9 mouse cellular contexts compared by ENCODE assay signal in the genomic region with DNA sequence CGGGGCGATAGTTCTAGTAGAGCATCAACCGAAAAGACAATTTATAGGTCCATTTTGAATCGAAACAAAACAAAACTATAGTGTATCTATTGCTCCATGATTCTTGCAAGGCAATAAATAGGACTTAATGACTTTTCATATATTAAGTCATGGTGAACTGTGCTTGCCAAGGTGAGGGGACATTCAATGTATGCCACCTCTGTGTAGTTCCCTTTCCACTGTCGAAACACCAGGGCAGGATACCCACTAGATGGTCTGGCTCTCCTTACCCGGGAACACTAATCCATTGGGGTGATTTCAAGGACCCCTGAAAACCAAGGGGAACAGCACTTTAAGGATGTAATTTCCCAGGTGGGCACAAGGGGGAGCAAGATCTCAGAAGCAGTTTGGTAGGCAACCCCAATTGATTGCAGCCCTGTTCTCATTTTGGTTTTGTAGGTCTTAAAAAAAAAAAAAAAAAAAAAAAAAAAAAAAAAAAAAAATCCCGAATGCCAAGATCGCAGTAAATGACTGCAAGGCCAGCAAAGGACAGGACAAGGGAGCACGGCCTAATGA.
A peak's percentile ranks its signal among the peaks of the same experiment; 100 is the strongest.
DNase-seq lines count a peak whose midpoint lies in the region; ATAC-seq and TF ChIP-seq lines count a peak whose summit lies in the region.
"Had no signal": no experiment of that assay in that cellular context is flagged by ENCODE, and none has a peak within 500 bp of the region (broad histone marks: within the 10 kb centered on the region; RNA-seq: fewer than 3 reads in every experiment).

No protein-coding gene starts in this region.

- no peak overlapping the region for H3K4me2 ChIP-seq in intestine, embryonic 14.5 days (ENCODE audit: low read length)
- H3K4me2 ChIP-seq in intestine, embryonic 16.5 days (ENCODE audit: low read depth, low read length) = no peak overlapping the region
- H3K4me2 ChIP-seq in embryonic facial prominence, embryonic 14.5 days (ENCODE audit: low read depth, low read length) = no peak overlapping the region
- H3K4me2 ChIP-seq: heart, embryonic 15.5 days had no signal

- no peak overlapping the region for H3K4me3 ChIP-seq in intestine, embryonic 14.5 days (ENCODE audit: low read depth, low read length)
- no peak overlapping the region for H3K4me3 ChIP-seq in intestine, embryonic 16.5 days (ENCODE audit: low read length)
- no peak overlapping the region for H3K4me3 ChIP-seq in embryonic facial prominence, embryonic 14.5 days (ENCODE audit: low read depth, low read length)
- no peak overlapping the region for H3K4me3 ChIP-seq in layer of hippocampus, adult 2 months
- H3K4me3 ChIP-seq: heart, embryonic 15.5 days had no signal

- no peak overlapping the region for H3K9ac ChIP-seq in intestine, embryonic 14.5 days (ENCODE audit: low read length)
- no peak overlapping the region for H3K9ac ChIP-seq in intestine, embryonic 16.5 days (ENCODE audit: low read depth, low read length)
- no peak overlapping the region for H3K9ac ChIP-seq in embryonic facial prominence, embryonic 14.5 days (ENCODE audit: low read depth, low read length)
- H3K9ac ChIP-seq: heart, embryonic 15.5 days had no signal

- no peaks in the 10 kb centered on the region for H3K4me1 ChIP-seq in intestine, embryonic 14.5 days (replicated peaks; ENCODE audit: control insufficient read depth, insufficient read depth, low read length)
- H3K4me1 ChIP-seq in intestine, embryonic 16.5 days (ENCODE audit: control insufficient read depth, insufficient read depth, low read length) = no peaks in the 10 kb centered on the region
- H3K4me1 ChIP-seq in embryonic facial prominence, embryonic 14.5 days (ENCODE audit: control insufficient read depth, insufficient read depth, low read length) = no peaks in the 10 kb centered on the region
- H3K4me1 ChIP-seq: heart, embryonic 15.5 days had no signal

- TF ChIP-seq CTCF in layer of hippocampus, adult 2 months (conservative IDR thresholded peaks at IDR 0.05) = peak; percentile 83

- DNase-seq in intestine, embryonic 14.5 days (ENCODE audit: low spot score) = peak; percentile 66
- peak; percentile 45 for DNase-seq in ES-CJ7 (ENCODE audit: low read depth, low spot score)
- DNase-seq in adrenal gland, postnatal 25 days = peak; percentile 52
- DNase-seq in embryonic facial prominence, embryonic 14.5 days (ENCODE audit: low spot score) = peak; percentile 72
- peak; percentile 21 to 70 for DNase-seq in layer of hippocampus, adult 2 months (ENCODE audit: low spot score in 2 of 2)
- peak; percentile 61 for DNase-seq in mesoderm, embryonic 11.5 days (ENCODE audit: low read depth, low spot score)

- no peak for ATAC-seq in intestine, embryonic 14.5 days (replicated peaks; ENCODE audit: low FRiP score, low TSS enrichment, low read depth)
- no peak for ATAC-seq in intestine, embryonic 16.5 days
- ATAC-seq in embryonic facial prominence, embryonic 14.5 days (ENCODE audit: low read depth) = no peak
- ATAC-seq in CD4-positive, CD25-positive, alpha-beta regulatory T cell, adult 4 months = no peak

- 64% methylated on average over 9 of the region's 9 CpGs for WGBS in intestine, embryonic 14.5 days
- 61% methylated on average over 9 of the region's 9 CpGs for WGBS in intestine, embryonic 16.5 days
- 64% methylated on average over 9 of the region's 9 CpGs for WGBS in embryonic facial prominence, embryonic 14.5 days

- H3K27me3 ChIP-seq in intestine, embryonic 14.5 days (replicated peaks; ENCODE audit: control insufficient read depth, insufficient read depth, low read length) = no peaks in the 10 kb centered on the region
- no peaks in the 10 kb centered on the region for H3K27me3 ChIP-seq in intestine, embryonic 16.5 days (replicated peaks; ENCODE audit: control insufficient read depth, insufficient read depth, low read length)
- no peaks in the 10 kb centered on the region for H3K27me3 ChIP-seq in embryonic facial prominence, embryonic 14.5 days (replicated peaks; ENCODE audit: control insufficient read depth, insufficient read depth, low read length)
- H3K27me3 ChIP-seq: heart, embryonic 15.5 days had no signal

- no peaks in the 10 kb centered on the region for H3K9me3 ChIP-seq in intestine, embryonic 14.5 days (ENCODE audit: control insufficient read depth, low read length)
- no peaks in the 10 kb centered on the region for H3K9me3 ChIP-seq in intestine, embryonic 16.5 days (ENCODE audit: control insufficient read depth, low read length)
- H3K9me3 ChIP-seq in embryonic facial prominence, embryonic 14.5 days (ENCODE audit: control insufficient read depth, low read length) = no peaks in the 10 kb centered on the region
- H3K9me3 ChIP-seq: heart, embryonic 15.5 days had no signal

- H3K36me3 ChIP-seq in intestine, embryonic 14.5 days (ENCODE audit: control insufficient read depth, insufficient read depth, low read length) = no peaks in the 10 kb centered on the region
- no peaks in the 10 kb centered on the region for H3K36me3 ChIP-seq in intestine, embryonic 16.5 days (ENCODE audit: control insufficient read depth, insufficient read depth, low read length)
- no peaks in the 10 kb centered on the region for H3K36me3 ChIP-seq in embryonic facial prominence, embryonic 14.5 days (ENCODE audit: control insufficient read depth, insufficient read depth, low read length)
- H3K36me3 ChIP-seq: heart, embryonic 15.5 days had no signal

- no peak overlapping the region for H3K27ac ChIP-seq in intestine, embryonic 14.5 days (ENCODE audit: low read depth)
- H3K27ac ChIP-seq in intestine, embryonic 16.5 days (ENCODE audit: low read length) = no peak overlapping the region
- no peak overlapping the region for H3K27ac ChIP-seq in embryonic facial prominence, embryonic 14.5 days (replicated peaks; ENCODE audit: low read depth, low read length)
- H3K27ac ChIP-seq in layer of hippocampus, adult 2 months = no peak overlapping the region
- H3K27ac ChIP-seq: heart, embryonic 15.5 days had no signal
